In genomic region chr4:141874601-141875460, GRCm38 (mm10) we compare ENCODE assay signal across 7 mouse cellular contexts. TPM values are rescaled to one million over a fixed set of nuclear protein-coding genes. Genes with fewer than 3 reads are reported as not detected.
A peak's percentile ranks its signal among the peaks of the same experiment; 100 is the strongest.
DNase-seq lines count a peak whose midpoint lies in the region; ATAC-seq lines count a peak whose summit lies in the region.

Gene Efhd2, minus strand, starts transcription at chr4:141874920.

- peaks cover 55% of the 10 kb centered on the region for H3K4me1 ChIP-seq in hindbrain, embryonic 15.5 days (replicated peaks)

- H3K27me3 ChIP-seq in hindbrain, embryonic 15.5 days: no peaks in the 10 kb centered on the region

- ATAC-seq in hindbrain, embryonic 15.5 days (ENCODE audit: low FRiP score, low read depth): peak; percentile 83
- ATAC-seq in megakaryocyte progenitor cell, adult 5-6 weeks (replicated peaks; ENCODE audit: poor library complexity): peak; percentile 74

- WGBS in hindbrain, embryonic 15.5 days: under 1% methylated on average over 48 of the region's 73 CpGs

- H3K4me3 ChIP-seq in hindbrain, embryonic 15.5 days: peak within 1 kb of the TSS; percentile 64

- no peaks in the 10 kb centered on the region for H3K36me3 ChIP-seq in hindbrain, embryonic 15.5 days

- H3K4me2 ChIP-seq in hindbrain, embryonic 15.5 days: peak within 1 kb of the TSS; percentile 91

- H3K27ac ChIP-seq in hindbrain, embryonic 15.5 days (replicated peaks): peak within 1 kb of the TSS; percentile 82

- H3K9ac ChIP-seq in hindbrain, embryonic 15.5 days: peak within 1 kb of the TSS; percentile 76

- intact Hi-C loops in left cerebral cortex, postnatal 10 days (cut with DNase I): no loop called here

- no peaks in the 10 kb centered on the region for H3K9me3 ChIP-seq in hindbrain, embryonic 15.5 days

- DNase-seq in ZHBTc4 (ENCODE audit: low read depth, low spot score): peak; percentile 91
- peak; percentile 83 to 89 for DNase-seq in cerebellum, postnatal 25 days
- peak; percentile 70 for DNase-seq in gastrocnemius, adult 18-20 months (ENCODE audit: low spot score)
- peak in 1 of 2 experiments; percentile 91 for DNase-seq in left cerebral cortex, postnatal 10 days (ENCODE audit: extremely low spot score in 1 of 2, low spot score in 2 of 2)
- peak; percentile 87 for DNase-seq in right cerebral cortex, postnatal 25 days

RNA-seq across cellular contexts. Expression of gene Efhd2, which starts in this region (rescaled TPM):
- total RNA-seq in gastrocnemius, adult 18-20 months (2021): 1 to 10 TPM; 2.8 to 4.7 TPM
- 77.8 and 83.5 TPM in 2 replicates for polyA plus RNA-seq in hindbrain, embryonic 15.5 days (2015; fragmentation: Nextera tagmentation; extraction: Ambion mirVana)
- total RNA-seq in left cerebral cortex, postnatal 10 days (2021): 10 to 100 TPM; 51.2 to 52.5 TPM
- 42.2 and 49.9 TPM in 2 replicates for total RNA-seq in megakaryocyte progenitor cell, adult 5-6 weeks (2015)
- 53.6 and 58.1 TPM in 2 replicates for total RNA-seq in megakaryocyte progenitor cell, adult 5-6 weeks (2017)

Comparison
In these comparisons a context has a peak if more than half of its experiments do, and no peak if none do; other contexts are left out.
1. RNA of gene Efhd2 (total RNA-seq): 42.2 to 58.1 TPM in megakaryocyte progenitor cell, adult 5-6 weeks and 51.2 to 52.5 TPM in left cerebral cortex, postnatal 10 days; 2.8 to 4.7 TPM in gastrocnemius, adult 18-20 months; every median in the first group is over 4 times any median in the second.